In the genomic region with DNA sequence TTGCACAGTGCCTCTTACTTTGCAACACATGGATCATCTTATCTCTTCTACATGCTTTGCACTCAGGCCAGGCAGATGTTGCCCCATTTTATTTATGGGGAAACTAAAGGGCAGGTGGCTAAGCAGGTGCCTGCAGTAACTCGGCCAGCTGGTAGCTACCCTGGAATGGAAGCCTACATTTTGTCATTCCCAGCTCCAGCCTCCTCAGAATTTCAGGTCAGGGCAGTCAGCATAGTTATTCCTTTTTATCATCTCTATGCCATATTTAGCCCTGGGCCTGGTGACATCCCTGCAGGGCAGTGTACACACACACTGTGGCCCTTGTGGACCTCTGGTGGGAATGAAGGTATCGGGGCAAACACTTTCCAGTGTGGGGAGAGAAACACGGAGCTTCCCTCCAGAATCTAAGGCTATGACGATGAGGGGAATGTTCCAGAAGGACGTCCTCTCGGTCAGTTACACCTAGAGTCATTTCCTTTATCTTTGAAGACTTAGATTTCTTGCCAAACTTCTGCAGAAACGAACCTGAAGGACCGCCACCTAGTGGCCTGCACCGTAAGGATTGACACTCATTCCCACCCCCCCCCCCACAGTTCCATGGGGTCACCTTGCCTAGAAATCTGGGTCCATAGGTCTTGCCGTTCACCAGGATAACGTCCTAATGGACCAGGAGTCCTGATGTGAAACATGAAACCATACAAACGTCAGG, we compare ENCODE assay signal across 9 mouse cellular contexts.
A peak's percentile ranks its signal among the peaks of the same experiment; 100 is the strongest.
DNase-seq lines count a peak whose midpoint lies in the region; ATAC-seq and TF ChIP-seq lines count a peak whose summit lies in the region.
"Had no signal": no experiment of that assay in that cellular context is flagged by ENCODE, and none has a peak within 500 bp of the region (broad histone marks: within the 10 kb centered on the region; RNA-seq: fewer than 3 reads in every experiment).

No protein-coding gene starts in this region.

- no peaks in the 10 kb centered on the region for H3K9me3 ChIP-seq in forebrain, embryonic 14.5 days (replicated peaks; ENCODE audit: control insufficient read depth, low read length)
- H3K9me3 ChIP-seq in forebrain, embryonic 16.5 days (ENCODE audit: control insufficient read depth, low read length): no peaks in the 10 kb centered on the region
- H3K9me3 ChIP-seq in embryonic facial prominence, embryonic 11.5 days (replicated peaks; ENCODE audit: control insufficient read depth, low read length): no peaks in the 10 kb centered on the region
- no peaks in the 10 kb centered on the region for H3K9me3 ChIP-seq in limb, embryonic 10.5 days (replicated peaks)
- H3K9me3 ChIP-seq: hindbrain, embryonic 15.5 days had no signal

- no peak overlapping the region for H3K27ac ChIP-seq in forebrain, embryonic 14.5 days (ENCODE audit: low read depth, low read length)
- no peak overlapping the region for H3K27ac ChIP-seq in forebrain, embryonic 16.5 days (ENCODE audit: low read length)
- no peak overlapping the region for H3K27ac ChIP-seq in thymus, adult 2 months (ENCODE audit: control insufficient read depth, insufficient read depth, low read length)
- no peak overlapping the region for H3K27ac ChIP-seq in embryonic facial prominence, embryonic 11.5 days (replicated peaks; ENCODE audit: low read depth, low read length)
- H3K27ac ChIP-seq in limb, embryonic 10.5 days: no peak overlapping the region
- H3K27ac ChIP-seq: hindbrain, embryonic 15.5 days had no signal

- no peak overlapping the region for H3K4me2 ChIP-seq in forebrain, embryonic 14.5 days (ENCODE audit: low read length)
- no peak overlapping the region for H3K4me2 ChIP-seq in forebrain, embryonic 16.5 days (ENCODE audit: low read length)
- no peak overlapping the region for H3K4me2 ChIP-seq in embryonic facial prominence, embryonic 11.5 days (ENCODE audit: low read depth, low read length)
- H3K4me2 ChIP-seq: hindbrain, embryonic 15.5 days had no signal

- no peak for TF ChIP-seq CTCF in thymus, adult 2 months (IDR thresholded peaks at IDR 0.05; ENCODE audit: borderline replicate concordance, control insufficient read depth, extremely low read depth, insufficient read depth, low read length, poor library complexity)

- peak; percentile 31 for DNase-seq in forebrain, embryonic 14.5 days (ENCODE audit: low spot score)
- DNase-seq in thymus, adult 2 months: peak; percentile 59
- no peak for DNase-seq in thymus, adult 18-20 months
- peak; percentile 50 for DNase-seq in embryonic facial prominence, embryonic 11.5 days (ENCODE audit: low spot score)
- peak; percentile 43 for DNase-seq in limb, embryonic 10.5 days (ENCODE audit: low spot score)
- peak; percentile 78 for DNase-seq in splenic B cell, adult 2 months (ENCODE audit: low read depth, low spot score)
- no peak for DNase-seq in left cerebral cortex, adult 18-20 months (ENCODE audit: low spot score in 2 of 2)

- no peaks in the 10 kb centered on the region for H3K27me3 ChIP-seq in forebrain, embryonic 14.5 days (replicated peaks; ENCODE audit: control insufficient read depth, insufficient read depth, low read length)
- H3K27me3 ChIP-seq in forebrain, embryonic 16.5 days (replicated peaks; ENCODE audit: control insufficient read depth, insufficient read depth, low read length): no peaks in the 10 kb centered on the region
- no peaks in the 10 kb centered on the region for H3K27me3 ChIP-seq in thymus, adult 2 months (ENCODE audit: control insufficient read depth, insufficient read depth, low read length)
- H3K27me3 ChIP-seq in embryonic facial prominence, embryonic 11.5 days (ENCODE audit: control insufficient read depth, insufficient read depth, low read length): no peaks in the 10 kb centered on the region
- peaks cover 3% of the 10 kb centered on the region; the same call in 1 of the 2 replicates for H3K27me3 ChIP-seq in limb, embryonic 10.5 days (ENCODE audit: low read depth, poor library complexity, severe bottlenecking)
- no peaks in the 10 kb centered on the region for H3K27me3 ChIP-seq in splenic B cell, adult 2 months (ENCODE audit: control insufficient read depth, insufficient read depth, low read length, poor library complexity, severe bottlenecking)
- H3K27me3 ChIP-seq: hindbrain, embryonic 15.5 days had no signal

- no peak for ATAC-seq in forebrain, embryonic 14.5 days
- no peak for ATAC-seq in forebrain, embryonic 16.5 days
- ATAC-seq in embryonic facial prominence, embryonic 11.5 days (replicated peaks; ENCODE audit: insufficient number of reproducible peaks, low FRiP score, low TSS enrichment, low read depth): no peak

- no peaks in the 10 kb centered on the region for H3K4me1 ChIP-seq in forebrain, embryonic 14.5 days (ENCODE audit: control insufficient read depth, insufficient read depth, low read length)
- no peaks in the 10 kb centered on the region; the same call in 1 of the 2 replicates for H3K4me1 ChIP-seq in forebrain, embryonic 16.5 days (replicated peaks; ENCODE audit: control insufficient read depth, insufficient read depth, low read length)
- H3K4me1 ChIP-seq in thymus, adult 2 months (replicated peaks; ENCODE audit: control insufficient read depth, insufficient read depth, low read length): peaks cover 12% of the 10 kb centered on the region
- H3K4me1 ChIP-seq in embryonic facial prominence, embryonic 11.5 days (ENCODE audit: control insufficient read depth, insufficient read depth, low read length): no peaks in the 10 kb centered on the region
- H3K4me1 ChIP-seq in limb, embryonic 10.5 days: 0 out of 2 replicates have a peak, but pooled peaks cover 4% of the 10 kb centered on the region
- H3K4me1 ChIP-seq: hindbrain, embryonic 15.5 days had no signal

- H3K9ac ChIP-seq in forebrain, embryonic 14.5 days (ENCODE audit: low read length): no peak overlapping the region
- H3K9ac ChIP-seq in forebrain, embryonic 16.5 days (replicated peaks; ENCODE audit: low read depth, low read length): no peak overlapping the region
- H3K9ac ChIP-seq in embryonic facial prominence, embryonic 11.5 days (replicated peaks; ENCODE audit: low read length): no peak overlapping the region
- H3K9ac ChIP-seq: hindbrain, embryonic 15.5 days had no signal

- no peaks in the 10 kb centered on the region for H3K36me3 ChIP-seq in forebrain, embryonic 14.5 days (ENCODE audit: control insufficient read depth, insufficient read depth, low read length)
- H3K36me3 ChIP-seq in forebrain, embryonic 16.5 days (ENCODE audit: control insufficient read depth, insufficient read depth): no peaks in the 10 kb centered on the region
- no peaks in the 10 kb centered on the region for H3K36me3 ChIP-seq in thymus, adult 2 months (ENCODE audit: control insufficient read depth, insufficient read depth, low read length)
- no peaks in the 10 kb centered on the region for H3K36me3 ChIP-seq in embryonic facial prominence, embryonic 11.5 days (replicated peaks; ENCODE audit: control insufficient read depth, insufficient read depth, low read depth, low read length)
- H3K36me3 ChIP-seq in limb, embryonic 10.5 days: no peaks in the 10 kb centered on the region
- H3K36me3 ChIP-seq in splenic B cell, adult 2 months (ENCODE audit: control insufficient read depth, insufficient read depth, low read length, poor library complexity, severe bottlenecking): no peaks in the 10 kb centered on the region
- H3K36me3 ChIP-seq: hindbrain, embryonic 15.5 days had no signal

- no peak overlapping the region for H3K4me3 ChIP-seq in forebrain, embryonic 14.5 days (ENCODE audit: low read depth, low read length)
- H3K4me3 ChIP-seq in forebrain, embryonic 16.5 days (replicated peaks; ENCODE audit: low read length): no peak overlapping the region
- H3K4me3 ChIP-seq in thymus, adult 2 months (ENCODE audit: control insufficient read depth, insufficient read depth, low read length): no peak overlapping the region
- no peak overlapping the region for H3K4me3 ChIP-seq in embryonic facial prominence, embryonic 11.5 days (ENCODE audit: low read depth, low read length)
- no peak overlapping the region for H3K4me3 ChIP-seq in limb, embryonic 10.5 days
- H3K4me3 ChIP-seq: hindbrain, embryonic 15.5 days had no signal

- 39% methylated on average over 12 of the region's 12 CpGs for WGBS in forebrain, embryonic 14.5 days
- 39% methylated on average over 12 of the region's 12 CpGs for WGBS in forebrain, embryonic 16.5 days
- 22% methylated on average over 12 of the region's 12 CpGs for WGBS in thymus, adult 2 months
- 36% methylated on average over 12 of the region's 12 CpGs for WGBS in embryonic facial prominence, embryonic 11.5 days
- WGBS in limb, embryonic 10.5 days: 35% methylated on average over 12 of the region's 12 CpGs

- no peak for TF ChIP-seq POLR2A in thymus, adult 2 months (IDR thresholded peaks at IDR 0.05; ENCODE audit: control insufficient read depth, extremely low read depth, insufficient read depth, low read length, poor library complexity)

Comparison
In these comparisons a context has a peak if more than half of its experiments do, and no peak if none do; other contexts are left out.
1. DNase-seq: peak in forebrain, embryonic 14.5 days (single experiment), thymus, adult 2 months (single experiment), embryonic facial prominence, embryonic 11.5 days (single experiment), limb, embryonic 10.5 days (single experiment) and splenic B cell, adult 2 months (single experiment); none in thymus, adult 18-20 months (0 of 2) and left cerebral cortex, adult 18-20 months (0 of 2).